Mouse (Mus musculus) olfactory bulb, adult 2 months (tissue): ENCODE results near the gene Col23a1. TPM values are rescaled to one million over a fixed set of nuclear protein-coding genes. Genes with fewer than 3 reads are reported as not detected.

Experiments used
- H3K27ac ChIP-seq: fragments of 200-500 bp; 2 replicates; pipeline ENCODE4 v1.5.1; 2012; ENCODE audit warnings: low read depth, low read length; ENCODE audit not compliant: insufficient read depth
- H3K4me1 ChIP-seq: fragments of 200-500 bp; 2 replicates; pipeline ENCODE4 v1.6.1; 2012; ENCODE audit warnings: low read length; ENCODE audit not compliant: control insufficient read depth, insufficient read depth
- H3K4me3 ChIP-seq: fragments of 200-500 bp; 2 replicates; pipeline ENCODE4 v1.5.1; 2012; ENCODE audit warnings: mild to moderate bottlenecking, low read depth, low read length, moderate library complexity; ENCODE audit not compliant: insufficient read depth
- CTCF ChIP-seq: fragments of 200-500 bp; IDR thresholded peaks from 2 replicates; pipeline ENCODE4 v1.5.1; 2012; ENCODE audit warnings: low read depth, mild to moderate bottlenecking, low read length, moderate library complexity; ENCODE audit not compliant: insufficient read depth
- POLR2A ChIP-seq: fragments of 200-500 bp; IDR thresholded peaks from 2 replicates; pipeline ENCODE4 v1.6.1; 2012; ENCODE audit warnings: mild to moderate bottlenecking, low read depth, low read length, moderate library complexity; ENCODE audit not compliant: insufficient read depth
- WGBS: fragments of 180-500 bp; shearing (Covaris S2); methylation state at CpG from one replicate; pipeline ENCODE4 v1.1.7; 2018; 5-methylcytosine and 5-hydroxymethylcytosine counted together
- polyA plus RNA-seq: library from polyadenylated mRNA; stranded (reverse); fragments of >200 nt; gene quantifications from 2 replicates; pipeline ENCODE4 v1.2.4, GENCODE M21; 2012; ENCODE audit warnings: low replicate concordance; ENCODE audit not compliant: missing spikeins, insufficient read depth, insufficient read length

The Col23a1 gene
- polyA plus RNA-seq, 1 experiment: not detected

DNA sequence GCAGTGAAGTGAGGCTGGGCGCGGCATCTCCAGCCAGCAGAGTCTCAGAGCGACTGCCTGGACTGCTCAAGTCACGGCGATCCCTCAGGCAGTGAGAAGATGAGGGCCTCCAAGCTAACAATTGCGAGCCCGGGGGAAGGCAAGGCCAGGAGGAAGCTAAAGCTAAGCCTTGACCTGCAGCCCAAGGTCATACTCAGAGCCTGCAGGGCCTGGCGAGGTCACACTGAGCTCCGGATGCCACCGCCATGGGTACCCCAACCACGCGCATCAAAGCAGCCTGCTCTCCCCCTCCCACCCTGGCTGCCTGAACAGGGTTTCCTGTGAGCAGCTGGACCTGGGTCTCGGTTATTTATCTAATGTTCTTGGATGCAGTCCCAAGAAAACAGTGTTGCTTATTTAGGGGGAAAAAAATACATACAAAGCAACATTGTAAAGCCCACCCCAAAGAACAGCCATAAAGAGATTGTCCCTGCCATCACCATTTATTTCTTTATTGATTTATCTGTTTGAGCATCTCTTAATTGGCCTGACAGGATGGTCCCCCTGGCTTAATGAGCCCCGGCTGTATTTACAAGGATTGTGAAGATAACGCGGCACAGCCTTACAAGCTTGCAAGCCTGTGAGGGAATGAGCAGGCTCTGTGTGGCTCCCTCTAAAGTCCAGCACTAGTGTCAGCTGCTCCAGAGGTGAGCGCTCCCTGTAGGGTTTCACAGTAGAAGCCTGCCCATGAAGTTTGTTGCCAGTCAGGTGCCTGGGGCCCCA is 180.8 kb downstream of the Col23a1 start:
- H3K4me3 ChIP-seq: no peak overlapping the region
- 63% methylated on average over 17 of the region's 17 CpGs for WGBS
- TF ChIP-seq CTCF (no peak), POLR2A (no peak)
- H3K4me1 ChIP-seq: 0 out of 2 replicates have a peak, but pooled peaks cover 4% of the 10 kb centered on the region
- no peak overlapping the region for H3K27ac ChIP-seq

DNA sequence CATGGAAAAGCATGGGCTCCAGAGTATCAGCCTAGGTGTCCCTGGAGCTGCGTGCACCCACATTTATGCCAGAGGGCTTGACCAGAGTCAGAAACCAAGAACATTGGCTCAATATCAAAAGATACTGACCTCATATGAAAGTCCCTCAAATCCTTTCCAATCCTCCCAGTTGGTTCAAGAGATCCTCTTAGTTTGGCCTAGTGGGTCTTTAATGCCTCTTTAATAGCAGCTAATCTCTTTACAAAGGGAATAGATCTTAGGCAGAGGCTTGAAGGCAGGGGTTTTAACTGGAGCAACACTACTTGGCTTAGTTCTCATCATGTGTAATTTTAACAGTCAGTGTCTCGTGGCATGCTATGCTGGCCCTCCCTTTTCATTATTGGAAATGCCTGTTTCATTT is 184.0 kb downstream of the Col23a1 start:
- H3K4me1 ChIP-seq: 0 out of 2 replicates have a peak, but pooled peaks cover 4% of the 10 kb centered on the region
- TF ChIP-seq CTCF (no peak), POLR2A (no peak)
- H3K4me3 ChIP-seq: no peak overlapping the region
- 78% methylated on average over 2 of the region's 2 CpGs for WGBS
- no peak overlapping the region for H3K27ac ChIP-seq

DNA sequence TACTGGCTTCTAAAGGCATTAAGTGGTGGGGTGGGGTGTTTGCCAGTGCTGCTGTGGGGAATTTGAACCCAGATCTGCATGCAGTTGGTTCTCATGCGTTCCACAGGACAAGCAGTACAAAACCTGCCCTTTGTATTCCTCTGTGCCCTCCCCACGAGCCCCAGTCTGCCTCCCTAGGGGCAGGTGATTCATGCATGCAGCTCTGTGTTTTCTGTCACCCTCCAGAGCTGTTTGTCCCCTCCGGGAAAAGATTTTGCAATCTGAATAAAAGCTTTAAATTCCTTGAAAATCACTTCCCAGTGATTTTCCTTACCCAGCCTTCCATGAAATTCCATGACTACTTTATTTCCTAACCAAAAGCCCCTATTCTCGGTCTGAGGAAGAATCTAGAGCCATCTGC is 186.8 kb downstream of the Col23a1 start:
- Histone ChIP-seq H3K4me3 (no peak overlapping the region), H3K4me1 (no peaks in the 10 kb centered on the region), H3K27ac (no peak overlapping the region)
- TF ChIP-seq CTCF (no peak), POLR2A (no peak)
- WGBS: 56% methylated on average over 4 of the region's 4 CpGs

DNA sequence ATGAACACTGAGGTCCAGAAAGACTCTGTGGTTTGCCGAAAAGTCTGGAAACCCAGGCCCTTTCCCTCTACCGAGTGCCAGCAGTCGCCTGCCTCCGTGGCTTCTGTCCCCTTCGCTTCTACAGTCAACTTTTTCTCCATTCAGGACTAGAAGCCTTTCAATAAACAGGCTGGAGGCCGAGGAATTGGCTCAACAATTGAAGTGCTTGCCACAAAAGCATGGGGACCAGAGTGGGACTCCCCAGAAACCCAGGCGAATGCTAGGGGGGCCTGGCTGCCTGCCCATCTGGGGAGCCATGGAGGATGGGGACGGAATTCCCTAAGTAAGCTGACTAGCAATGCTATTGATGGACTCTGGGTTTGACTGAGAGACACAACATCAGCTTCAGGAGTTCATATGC is 187.9 kb downstream of the Col23a1 start:
- H3K4me3 ChIP-seq: no peak overlapping the region
- TF ChIP-seq CTCF: no peak
- no peak for TF ChIP-seq POLR2A
- no peak overlapping the region for H3K27ac ChIP-seq
- WGBS: 50% methylated on average over 8 of the region's 8 CpGs
- no peaks in the 10 kb centered on the region for H3K4me1 ChIP-seq

DNA sequence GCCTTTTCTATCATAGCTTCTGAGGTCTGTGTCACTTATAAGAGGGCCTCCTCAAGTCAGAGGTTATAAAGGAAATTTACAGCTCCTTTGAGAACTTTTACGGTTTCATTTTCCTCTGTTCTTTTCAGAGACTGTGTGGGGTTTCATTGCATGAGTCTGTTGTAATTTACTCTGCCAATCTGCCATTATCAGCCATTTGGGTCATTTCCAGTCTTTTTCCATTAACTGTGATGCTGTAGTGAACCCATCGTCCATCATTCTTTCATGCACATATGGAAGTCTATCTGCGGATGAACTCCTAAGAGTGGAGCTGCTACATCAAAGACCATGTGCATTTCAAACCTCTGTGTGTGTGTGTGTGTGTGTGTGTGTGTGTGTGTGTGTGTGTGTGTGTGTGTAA is 192.5 kb downstream of the Col23a1 start:
- WGBS: 61% methylated on average over 3 of the region's 3 CpGs
- Histone ChIP-seq H3K4me1 (peaks cover 3% of the 10 kb centered on the region; the same call in 1 of the 2 replicates), H3K27ac (no peak overlapping the region), H3K4me3 (no peak overlapping the region)
- no peak for TF ChIP-seq POLR2A
- TF ChIP-seq CTCF: no peak

DNA sequence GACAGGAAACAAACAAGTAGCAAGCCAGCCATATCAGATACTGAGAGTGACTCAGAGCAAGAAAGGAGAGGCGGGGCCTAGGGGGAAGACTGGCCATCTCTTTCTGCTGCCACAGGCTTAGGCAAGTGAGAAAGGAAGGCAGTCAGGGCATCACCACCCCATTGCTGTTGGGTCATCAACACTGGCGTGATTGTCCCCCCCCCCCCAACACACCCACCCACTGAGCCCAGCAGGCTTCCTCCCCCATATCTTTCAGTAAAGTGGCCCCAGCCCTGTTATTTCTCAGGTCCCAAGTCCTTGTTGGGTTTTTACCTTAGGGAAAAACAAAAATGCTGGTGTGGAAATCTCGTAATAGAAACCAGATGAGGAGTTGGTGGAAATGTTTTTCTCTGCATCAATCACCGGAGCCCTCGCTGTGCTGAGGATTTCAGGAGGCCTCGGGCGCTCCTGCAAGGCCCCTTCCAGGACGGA is 195.4 kb downstream of the Col23a1 start:
- Histone ChIP-seq H3K4me1 (peaks cover 3% of the 10 kb centered on the region; the same call in 1 of the 2 replicates), H3K4me3 (no peak overlapping the region), H3K27ac (no peak overlapping the region)
- TF ChIP-seq POLR2A: no peak
- TF ChIP-seq CTCF: no peak
- WGBS: 82% methylated on average over 8 of the region's 8 CpGs

DNA sequence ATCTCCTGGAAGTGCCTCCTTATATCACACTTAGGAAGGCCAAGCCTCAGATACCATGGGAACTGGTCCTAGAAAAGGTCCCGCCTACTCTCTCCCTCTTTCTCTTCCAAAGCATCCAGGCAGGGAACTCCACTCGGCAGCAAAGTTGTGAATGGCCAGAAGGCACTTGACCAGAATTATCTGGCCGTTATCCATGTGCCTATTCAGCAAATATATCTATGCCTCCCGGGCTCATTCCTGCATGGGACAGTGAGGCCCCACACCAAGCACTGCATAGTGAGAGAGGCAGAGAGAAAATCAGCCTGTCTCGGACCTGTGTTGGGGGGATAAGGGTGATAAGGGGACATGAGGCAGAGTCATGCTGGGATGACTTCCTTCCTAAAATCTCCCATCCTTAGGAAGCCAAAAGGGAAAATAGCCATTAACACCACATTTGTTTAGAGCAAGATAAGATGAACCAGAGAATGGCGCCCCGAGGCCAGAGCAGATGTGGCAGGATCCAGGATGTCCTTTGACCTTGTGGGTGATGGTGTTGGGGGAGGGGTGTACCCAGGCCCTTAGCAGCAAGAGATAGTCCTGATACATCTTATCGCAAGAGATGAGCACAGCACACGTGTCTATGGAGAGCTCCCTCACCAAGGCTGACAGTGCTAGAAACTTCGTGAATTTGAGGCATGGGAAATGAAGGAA is 196.2 kb downstream of the Col23a1 start:
- TF ChIP-seq CTCF (no peak), POLR2A (no peak)
- H3K4me1 ChIP-seq: peaks cover 3% of the 10 kb centered on the region; the same call in 1 of the 2 replicates
- whole genome bisulfite sequencing: 71% methylated on average over 10 of the region's 10 CpGs
- H3K4me3 ChIP-seq: no peak overlapping the region
- no peak overlapping the region for H3K27ac ChIP-seq

DNA sequence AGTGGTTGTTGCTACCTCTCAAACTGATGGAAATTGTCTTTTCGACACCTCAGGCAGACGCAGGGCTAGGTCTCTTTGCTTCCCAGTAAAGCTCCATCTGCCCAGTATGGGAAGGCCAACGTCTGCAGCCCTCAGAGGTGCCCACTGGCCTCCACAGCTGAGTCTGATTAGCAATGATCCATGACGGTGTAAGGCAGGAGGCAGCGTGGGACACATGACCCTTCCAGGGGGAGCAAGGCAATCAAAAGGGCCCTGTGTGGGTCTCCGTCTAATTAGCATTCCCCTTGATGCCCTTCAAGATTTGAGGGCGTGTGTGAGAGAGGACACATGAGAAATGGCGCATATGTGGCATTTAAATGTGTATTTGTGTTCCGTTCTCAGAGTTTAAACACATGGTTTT is 199.1 kb downstream of the Col23a1 start:
- WGBS: 70% methylated on average over 9 of the region's 9 CpGs
- TF ChIP-seq CTCF (no peak), POLR2A (no peak)
- no peak overlapping the region for H3K27ac ChIP-seq
- H3K4me1 ChIP-seq: peaks cover 3% of the 10 kb centered on the region; the same call in 1 of the 2 replicates
- H3K4me3 ChIP-seq: no peak overlapping the region

DNA sequence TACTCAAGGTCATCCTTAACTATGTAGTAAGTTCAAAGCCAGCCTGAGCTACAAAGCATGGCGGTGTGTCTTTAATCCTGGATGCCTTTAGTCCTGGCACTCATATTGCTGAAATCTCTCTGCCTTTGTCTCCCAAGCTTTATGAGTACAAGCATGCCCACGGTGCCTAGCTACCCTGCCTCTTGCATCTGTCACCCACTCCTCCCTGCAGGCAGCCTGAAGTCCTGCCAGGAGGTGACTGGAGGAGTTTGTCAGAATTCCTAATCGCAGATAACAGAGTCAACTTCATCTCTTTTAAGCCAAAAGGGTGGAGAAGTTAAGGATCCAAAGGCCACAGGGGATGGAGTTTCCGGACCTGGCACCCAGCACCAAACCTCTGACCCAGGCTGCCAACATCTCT is 203.7 kb downstream of the Col23a1 start:
- Histone ChIP-seq H3K4me1 (peaks cover 5% of the 10 kb centered on the region; the same call in 1 of the 2 replicates), H3K27ac (no peak overlapping the region), H3K4me3 (no peak overlapping the region)
- WGBS: 73% methylated on average over 4 of the region's 4 CpGs
- no peak for TF ChIP-seq CTCF
- TF ChIP-seq POLR2A: no peak
